Mouse (Mus musculus): ENCODE results near the gene Olig1. TPM values are rescaled to one million over a fixed set of nuclear protein-coding genes. Genes with fewer than 3 reads are reported as not detected.
A peak's percentile ranks its signal among the peaks of the same experiment; 100 is the strongest.

Gene Olig1
- total and polyA plus RNA-seq, 2 experiments from 2014 or later, result 199 to 249 TPM

DNA sequence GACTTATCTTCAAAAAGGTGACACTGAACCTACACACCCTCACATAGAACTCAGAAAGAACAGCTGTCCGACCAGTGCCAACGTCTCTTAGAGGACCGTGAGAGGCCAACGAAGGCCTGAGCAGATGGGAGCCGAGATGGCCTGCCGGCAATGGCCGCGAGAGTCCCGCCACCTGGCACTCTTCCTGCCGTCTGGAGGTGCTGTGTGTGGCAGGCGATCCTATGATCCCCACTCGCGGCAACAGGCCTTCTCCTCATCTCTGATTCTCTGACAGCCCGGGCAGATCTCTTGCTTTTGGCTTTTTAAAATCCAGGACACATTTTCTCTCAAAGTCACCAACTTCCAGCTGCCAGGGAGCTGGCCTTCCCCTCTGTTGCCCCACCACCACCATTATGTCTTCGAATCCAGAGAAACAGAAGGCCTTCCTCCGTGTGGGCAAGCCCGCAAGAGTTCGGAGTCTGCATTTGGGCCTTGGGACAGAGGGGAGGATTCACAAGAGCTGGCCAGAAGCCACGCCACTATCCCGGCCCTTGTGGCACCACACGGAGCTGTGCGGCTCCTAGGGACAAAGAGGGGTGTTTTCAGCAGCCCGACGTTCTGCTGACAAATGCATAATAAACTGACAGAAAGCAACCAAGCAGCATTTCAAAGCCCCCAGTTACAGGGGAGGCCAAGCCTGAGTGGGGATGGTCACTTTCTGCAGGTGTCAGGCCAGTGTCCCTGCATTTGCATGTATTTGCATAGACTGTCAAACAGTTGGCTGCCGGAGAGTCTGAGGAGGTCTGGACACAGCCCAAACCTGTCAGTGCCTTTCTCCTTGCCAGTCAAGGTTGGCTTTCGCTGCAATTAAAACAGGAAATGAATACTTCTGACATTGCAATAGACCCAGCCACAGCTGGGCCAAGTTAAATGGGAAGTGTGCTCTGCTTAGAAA is 34.5 kb downstream of the Olig1 start:
- H3K27me3 ChIP-seq (ENCODE audit: insufficient read depth, low read length), result peaks cover 12% of the 10 kb centered on the region
- peaks cover 4% of the 10 kb centered on the region; the same call in 1 of the 2 replicates for H3K4me1 ChIP-seq (ENCODE audit: insufficient read depth, low read length)
- no peak overlapping the region for H3K4me2 ChIP-seq (ENCODE audit: low read depth, low read length)
- ATAC-seq (peak; percentile 88), DNase-seq (ENCODE audit: low spot score) (peak; percentile 87)
- no peaks in the 10 kb centered on the region for H3K36me3 ChIP-seq (ENCODE audit: insufficient read depth, low read length)
- no peak overlapping the region for H3K9ac ChIP-seq (replicated peaks; ENCODE audit: low read length)
- TF ChIP-seq CTCF (IDR thresholded peaks at IDR 0.05; ENCODE audit: low read depth), result no peak
- 25% methylated on average over 26 of the region's 26 CpGs for WGBS
- no peak overlapping the region for H3K4me3 ChIP-seq (ENCODE audit: low read length)
- H3K27ac ChIP-seq, result peak overlapping the region; percentile 57
- no peaks in the 10 kb centered on the region for H3K9me3 ChIP-seq (ENCODE audit: low read length)

DNA sequence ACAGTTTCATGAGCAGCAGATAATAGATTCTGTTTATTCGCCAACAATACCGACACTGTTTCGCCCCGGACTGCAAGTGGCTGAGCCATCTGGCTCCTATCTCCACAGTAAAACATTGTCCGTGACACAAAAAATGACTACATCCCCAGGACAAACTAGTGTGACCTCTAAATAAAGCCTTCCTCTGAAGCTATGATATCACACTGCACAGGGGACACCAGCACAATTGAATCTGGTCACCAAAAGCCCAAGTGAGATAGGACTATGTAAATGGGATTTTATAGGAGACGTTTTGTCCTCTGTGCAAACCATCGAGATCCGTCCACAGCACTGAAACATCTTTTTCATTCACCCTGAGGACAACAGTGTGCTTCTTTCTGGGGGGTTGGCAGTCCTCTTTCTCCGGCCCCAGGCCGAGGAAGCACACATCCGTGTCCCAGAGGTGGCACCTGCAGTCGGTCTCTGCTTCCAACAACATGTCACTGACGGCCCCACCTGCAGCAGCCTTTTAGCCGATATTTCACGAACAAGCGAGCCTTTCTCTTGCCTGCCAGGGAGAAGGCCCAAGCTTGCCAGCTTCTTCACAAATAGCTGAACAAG is 36.0 kb downstream of the Olig1 start:
- no peak for TF ChIP-seq CTCF (IDR thresholded peaks at IDR 0.05; ENCODE audit: low read depth)
- ATAC-seq (peak; percentile 68), DNase-seq (ENCODE audit: low spot score) (peak; percentile 61)
- Histone ChIP-seq H3K4me3 (ENCODE audit: low read length) (no peak overlapping the region), H3K36me3 (ENCODE audit: insufficient read depth, low read length) (no peaks in the 10 kb centered on the region), H3K9me3 (ENCODE audit: low read length) (no peaks in the 10 kb centered on the region), H3K9ac (replicated peaks; ENCODE audit: low read length) (no peak overlapping the region), H3K27me3 (ENCODE audit: insufficient read depth, low read length) (peaks cover 12% of the 10 kb centered on the region), H3K4me1 (ENCODE audit: insufficient read depth, low read length) (peaks cover 4% of the 10 kb centered on the region; the same call in 1 of the 2 replicates), H3K27ac (peak overlapping the region; percentile 56; the same call in 1 of the 2 replicates), H3K4me2 (ENCODE audit: low read depth, low read length) (peak overlapping the region; percentile 5; the same call in 1 of the 2 replicates)
- WGBS, result 43% methylated on average over 16 of the region's 16 CpGs

DNA sequence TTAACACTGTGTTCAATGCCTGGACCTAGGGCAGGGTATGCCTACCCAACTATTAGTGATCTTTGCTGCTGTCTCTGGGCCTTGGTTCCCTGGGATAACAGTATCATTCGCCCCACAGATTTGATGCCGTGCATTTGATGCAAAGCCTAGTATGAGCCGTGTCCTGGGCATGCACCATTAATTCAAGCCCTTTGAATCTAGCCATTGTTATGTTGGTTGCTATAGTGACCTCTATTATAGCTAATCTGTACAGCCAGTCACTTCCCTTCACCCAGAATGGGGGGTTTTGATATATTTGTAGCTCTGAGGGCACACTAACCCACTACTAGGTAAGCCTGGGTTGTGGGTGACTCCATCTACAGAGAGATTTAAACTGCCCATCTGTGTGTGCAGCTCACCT is 40.3 kb downstream of the Olig1 start:
- H3K27ac ChIP-seq, result no peak overlapping the region
- no peaks in the 10 kb centered on the region for H3K36me3 ChIP-seq (ENCODE audit: insufficient read depth, low read length)
- no peak overlapping the region for H3K9ac ChIP-seq (replicated peaks; ENCODE audit: low read length)
- no peak for TF ChIP-seq CTCF (IDR thresholded peaks at IDR 0.05; ENCODE audit: low read depth)
- no peaks in the 10 kb centered on the region for H3K9me3 ChIP-seq (ENCODE audit: low read length)
- H3K4me1 ChIP-seq (ENCODE audit: insufficient read depth, low read length), result peaks cover 6% of the 10 kb centered on the region; the same call in 1 of the 2 replicates
- no peak overlapping the region for H3K4me3 ChIP-seq (ENCODE audit: low read length)
- WGBS, result 29% methylated on average over 3 of the region's 3 CpGs
- ATAC-seq (no peak), DNase-seq (ENCODE audit: low spot score) (no peak)
- no peak overlapping the region for H3K4me2 ChIP-seq (ENCODE audit: low read depth, low read length)
- H3K27me3 ChIP-seq (ENCODE audit: insufficient read depth, low read length), result peaks cover 7% of the 10 kb centered on the region; the same call in 1 of the 2 replicates

DNA sequence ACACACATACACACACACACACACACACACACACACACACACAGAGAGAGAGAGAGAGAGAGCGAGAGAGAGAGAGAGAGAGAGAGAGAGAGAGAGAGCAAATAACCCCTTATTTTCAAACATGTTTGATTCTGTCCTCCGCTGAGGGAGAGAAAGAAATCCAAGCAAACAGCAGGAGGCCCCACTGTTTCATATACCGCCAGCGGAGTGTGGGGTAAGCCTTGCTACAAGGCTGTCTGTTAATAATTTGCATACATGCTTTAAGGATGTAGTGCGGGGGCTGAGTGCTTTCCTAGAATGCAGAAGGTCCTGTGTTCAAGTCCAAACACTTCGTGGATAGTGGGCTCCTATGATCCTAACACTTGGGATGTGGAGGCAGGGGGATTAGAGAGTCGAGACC is 43.3 kb downstream of the Olig1 start:
- Histone ChIP-seq H3K4me1 (ENCODE audit: insufficient read depth, low read length) (peaks cover 6% of the 10 kb centered on the region; the same call in 1 of the 2 replicates), H3K27me3 (ENCODE audit: insufficient read depth, low read length) (peaks cover 17% of the 10 kb centered on the region), H3K9ac (replicated peaks; ENCODE audit: low read length) (no peak overlapping the region), H3K36me3 (ENCODE audit: insufficient read depth, low read length) (no peaks in the 10 kb centered on the region), H3K27ac (no peak overlapping the region), H3K4me3 (ENCODE audit: low read length) (no peak overlapping the region), H3K9me3 (ENCODE audit: low read length) (no peaks in the 10 kb centered on the region), H3K4me2 (ENCODE audit: low read depth, low read length) (no peak overlapping the region)
- 42% methylated on average over 7 of the region's 7 CpGs for WGBS
- no peak for TF ChIP-seq CTCF (IDR thresholded peaks at IDR 0.05; ENCODE audit: low read depth)
- no peak for ATAC-seq
- no peak for DNase-seq (ENCODE audit: low spot score)

DNA sequence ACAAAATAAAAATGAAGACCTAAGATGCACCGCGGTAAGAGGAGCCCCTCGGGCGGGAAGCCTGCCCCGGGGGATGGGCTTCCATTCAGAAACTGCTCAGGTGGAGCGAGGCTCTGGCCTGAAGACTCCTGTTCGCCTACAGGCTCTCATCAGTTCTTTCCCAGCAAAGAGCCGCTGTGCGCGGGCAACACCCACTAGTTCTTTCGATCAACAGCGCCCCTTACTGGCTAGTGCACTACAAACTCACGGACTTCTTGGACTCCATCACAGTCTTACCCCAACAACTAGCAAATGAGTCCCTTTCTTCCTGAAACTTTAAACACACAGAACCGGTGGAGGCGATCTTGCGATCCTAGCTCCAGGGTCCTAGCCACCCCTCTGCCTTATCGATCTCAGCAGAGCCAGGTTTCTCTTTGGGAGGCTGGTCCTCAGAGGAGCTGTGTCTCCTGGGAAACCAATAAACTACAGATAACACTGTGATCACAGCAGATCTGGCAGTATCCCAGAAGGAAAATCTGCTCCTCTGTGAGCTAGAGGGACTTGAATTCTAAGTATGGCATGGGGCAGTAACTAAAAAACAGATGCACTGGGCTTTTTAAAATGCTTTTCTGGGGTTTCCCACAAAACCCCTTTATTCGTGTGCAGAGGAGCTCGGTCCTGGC is 44.7 kb downstream of the Olig1 start:
- Histone ChIP-seq H3K9ac (replicated peaks; ENCODE audit: low read length) (no peak overlapping the region), H3K27ac (no peak overlapping the region), H3K36me3 (ENCODE audit: insufficient read depth, low read length) (no peaks in the 10 kb centered on the region), H3K4me1 (ENCODE audit: insufficient read depth, low read length) (peaks cover 6% of the 10 kb centered on the region; the same call in 1 of the 2 replicates), H3K27me3 (ENCODE audit: insufficient read depth, low read length) (peaks cover 23% of the 10 kb centered on the region), H3K4me3 (ENCODE audit: low read length) (no peak overlapping the region), H3K4me2 (ENCODE audit: low read depth, low read length) (peak overlapping the region; percentile 21; the same call in 1 of the 2 replicates), H3K9me3 (ENCODE audit: low read length) (no peaks in the 10 kb centered on the region)
- TF ChIP-seq CTCF (IDR thresholded peaks at IDR 0.05; ENCODE audit: low read depth), result peak; percentile 76
- ATAC-seq (peak; percentile 79), DNase-seq (ENCODE audit: low spot score) (peak; percentile 88)
- WGBS, result 5% methylated on average over 19 of the region's 19 CpGs

DNA sequence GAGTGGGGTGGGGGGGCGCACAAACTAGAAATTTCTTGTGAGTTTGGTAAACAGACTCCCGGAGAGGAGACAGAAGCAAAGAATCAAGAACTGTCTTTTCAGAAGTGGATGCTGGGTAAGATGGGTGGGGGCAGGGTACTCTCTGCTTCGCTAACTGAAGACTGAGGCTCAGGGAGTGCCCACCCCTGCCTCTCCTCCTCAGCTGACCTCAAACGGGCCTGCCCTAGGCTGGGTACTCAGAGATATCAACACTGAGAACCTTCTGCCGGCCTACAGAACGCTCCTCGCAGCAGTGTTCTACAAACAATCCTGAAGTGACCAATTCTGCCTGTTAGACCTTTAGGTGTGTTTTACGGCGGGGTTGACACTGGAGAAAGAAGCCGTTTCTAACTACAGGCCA is 50.6 kb downstream of the Olig1 start:
- peak overlapping the region; percentile 40 for H3K4me2 ChIP-seq (ENCODE audit: low read depth, low read length)
- H3K9me3 ChIP-seq (ENCODE audit: low read length), result no peaks in the 10 kb centered on the region
- no peaks in the 10 kb centered on the region for H3K36me3 ChIP-seq (ENCODE audit: insufficient read depth, low read length)
- TF ChIP-seq CTCF (IDR thresholded peaks at IDR 0.05; ENCODE audit: low read depth), result no peak
- no peak overlapping the region for H3K9ac ChIP-seq (replicated peaks; ENCODE audit: low read length)
- WGBS, result 61% methylated on average over 10 of the region's 10 CpGs
- no peak overlapping the region for H3K4me3 ChIP-seq (ENCODE audit: low read length)
- H3K27me3 ChIP-seq (ENCODE audit: insufficient read depth, low read length), result peaks cover 15% of the 10 kb centered on the region; the same call in 1 of the 2 replicates
- no peak for ATAC-seq
- no peak overlapping the region for H3K27ac ChIP-seq
- no peak for DNase-seq (ENCODE audit: low spot score)
- no peaks in the 10 kb centered on the region for H3K4me1 ChIP-seq (ENCODE audit: insufficient read depth, low read length)
